Mouse (Mus musculus) liver, postnatal 0 days (tissue): ENCODE data around the gene Tgfbrap1.

ENCODE experiments used
- CTCF ChIP-seq: sonication (generic); IDR thresholded peaks from 2 replicates; pipeline ENCODE4 v1.5.1; 2016; ENCODE audit warnings: antibody characterized with exemption, low read depth
- EP300 ChIP-seq: IDR thresholded peaks from 2 replicates; pipeline ENCODE4 v1.6.1; 2016; ENCODE audit warnings: antibody characterized with exemption, low read depth, mild to moderate bottlenecking

DNA sequence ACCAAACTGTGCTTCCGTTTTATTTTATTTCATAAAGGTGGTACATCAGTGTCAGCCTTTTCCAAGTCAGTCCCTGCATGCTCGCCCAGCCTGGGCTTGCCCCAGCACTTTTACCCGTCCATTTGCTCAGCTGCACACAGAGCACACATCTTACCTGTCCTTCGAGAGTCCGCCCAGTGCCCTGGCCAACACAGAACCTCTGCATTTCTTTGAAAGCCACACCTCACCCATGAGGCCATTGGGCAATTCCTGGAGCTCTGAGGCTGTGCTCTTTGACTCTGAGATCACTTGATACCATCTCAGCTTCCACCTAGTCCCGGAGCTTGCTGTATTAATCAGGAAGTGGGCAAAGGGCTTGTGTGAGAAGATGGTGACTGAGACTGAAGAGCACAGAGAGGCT, 47.0 kb upstream of the Tgfbrap1 start:
- TF ChIP-seq CTCF (no peak), EP300 (no peak)
